Mouse (Mus musculus) embryo, embryonic 9.5 days (tissue): ENCODE measurements around the gene Lsm14b.

Source experiments
- DNase-seq: peaks from one replicate; pipeline ENCODE4 v3.0.0-alpha.2; 2017; ENCODE audit errors: extremely low spot score

Lsm14b gene

GRCm38 (mm10) chr2:180024401-180025098, at the start of gene Lsm14b:
Lsm14b (plus strand) TSS chr2:180024987.
- peak; percentile 99 for DNase-seq

DNA sequence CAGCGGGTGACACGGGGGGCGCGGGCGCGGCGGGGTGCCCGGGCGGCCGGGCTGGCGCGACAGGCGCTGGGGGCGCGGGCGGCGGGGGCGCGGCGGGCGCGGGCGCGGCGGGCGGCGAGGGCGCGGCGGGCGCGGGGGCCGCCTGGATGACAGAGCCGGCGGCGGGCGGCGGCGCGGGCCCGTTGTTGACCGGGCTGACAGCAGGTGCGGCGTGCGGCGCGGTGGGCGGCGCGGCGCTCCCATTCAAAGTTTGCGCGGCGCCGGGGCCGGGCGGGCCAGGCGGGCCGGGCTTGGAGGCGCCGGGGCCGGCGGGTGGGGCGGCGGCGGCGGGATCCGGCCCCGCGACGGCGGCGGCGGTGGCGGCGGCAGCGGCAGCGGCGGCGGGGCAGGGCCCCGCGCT, 48.9 kb upstream of the Lsm14b start:
- DNase-seq = no peak

GRCm38 (mm10) chr2:179976295-179976627, 48.5 kb upstream of the Lsm14b start:
- DNase-seq = no peak

- DNase-seq = peak; percentile 94
These were observed 48.0 kb upstream of the Lsm14b start, which contains the start of gene Taf4 for GRCm38 (mm10) chr2:179976628-179977343. Taf4 (minus strand) TSS chr2:179976646.

DNA sequence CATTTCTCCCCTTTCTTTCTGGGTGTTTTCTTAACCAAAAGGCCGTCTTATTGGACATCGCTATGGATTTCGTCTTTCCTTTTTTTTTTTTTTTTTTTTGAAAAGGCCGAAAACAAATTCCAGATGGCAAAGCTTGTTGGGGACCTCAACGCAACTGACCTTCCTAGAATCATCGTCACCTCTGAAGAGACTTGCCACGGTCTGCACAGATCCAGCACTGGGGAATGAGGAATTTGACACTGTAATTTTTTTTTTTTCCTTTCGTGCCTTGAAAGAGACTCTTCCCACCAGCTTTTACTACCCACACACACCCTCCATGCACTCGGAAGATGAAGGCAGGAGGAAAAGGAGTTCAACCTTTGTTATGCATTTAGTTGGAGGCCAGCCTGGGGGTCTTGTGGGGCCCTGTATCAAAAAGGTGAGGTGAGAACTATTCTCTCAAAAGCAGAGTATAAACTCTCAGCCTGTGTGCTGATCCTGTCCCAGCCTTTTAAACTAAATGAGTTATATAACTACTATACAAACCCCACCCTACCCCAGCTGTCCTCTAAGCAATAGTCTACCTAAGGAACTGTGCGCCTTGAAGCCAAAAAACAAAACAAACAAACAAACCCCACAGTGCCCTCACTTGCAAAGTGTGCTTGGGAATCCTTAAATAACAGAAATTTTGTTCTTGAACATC, 47.3 kb upstream of the Lsm14b start:
- no peak for DNase-seq

DNA sequence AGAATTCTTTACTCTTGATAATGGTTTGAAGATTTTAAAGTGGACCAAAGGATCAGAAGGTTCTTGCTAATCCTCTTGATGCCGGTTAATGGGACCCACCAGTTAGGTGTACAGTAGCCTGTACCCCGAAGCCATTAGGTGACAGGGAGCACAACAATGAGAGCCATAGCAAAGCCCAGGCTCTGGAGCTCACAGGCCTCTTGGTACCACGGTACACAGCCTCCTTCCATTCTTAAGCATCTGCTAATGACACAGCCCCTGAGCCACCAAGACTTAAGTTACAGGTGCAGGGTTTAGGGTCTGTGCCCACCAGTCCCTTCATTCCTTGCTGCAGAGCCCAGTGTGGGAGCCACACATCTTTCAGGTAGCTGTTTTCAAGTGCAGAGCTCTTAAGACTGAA, 46.5 kb upstream of the Lsm14b start:
- DNase-seq = no peak

DNA sequence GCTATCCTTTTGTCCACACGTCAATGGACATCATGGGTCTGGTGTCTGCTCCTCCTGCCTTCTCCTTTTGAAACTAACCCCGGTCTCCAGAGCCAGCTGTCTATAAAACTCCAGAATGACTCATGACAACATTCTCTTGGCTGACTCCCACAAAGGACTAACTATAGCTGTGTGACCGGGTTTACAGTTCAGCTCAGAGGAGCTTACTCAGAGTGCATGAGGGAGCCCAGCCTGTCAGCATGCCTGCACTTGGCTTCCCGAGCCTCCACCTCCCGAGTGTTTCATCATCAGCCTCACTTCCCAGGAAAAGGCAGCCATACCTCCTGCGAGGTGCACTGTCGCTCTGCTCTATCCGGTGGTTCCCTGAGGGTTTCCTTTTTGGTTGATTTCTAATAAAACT, 45.0 kb upstream of the Lsm14b start:
- DNase-seq = no peak

DNA sequence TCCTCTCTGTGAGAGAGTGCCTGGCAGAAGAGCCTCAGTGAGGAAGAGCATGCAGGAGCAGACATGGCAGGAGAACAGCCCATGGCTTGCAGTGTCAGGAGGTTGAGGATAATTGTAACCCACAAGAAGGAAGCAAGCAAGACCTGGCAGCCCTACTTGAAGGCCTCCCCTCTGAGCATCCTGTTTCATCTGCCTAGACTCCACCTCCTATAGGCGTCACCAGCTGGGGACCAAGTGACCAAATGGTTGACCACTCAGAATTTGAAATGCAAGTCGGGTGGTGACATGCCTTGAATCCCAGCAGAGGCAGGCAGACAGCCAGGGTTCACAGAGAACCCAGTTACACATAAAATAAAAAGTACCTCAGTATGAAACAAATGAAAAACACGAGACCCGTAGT, 44.2 kb upstream of the Lsm14b start:
- DNase-seq = no peak

GRCm38 (mm10) chr2:179982715-179983114, 42.1 kb upstream of the Lsm14b start:
- no peak for DNase-seq

DNA sequence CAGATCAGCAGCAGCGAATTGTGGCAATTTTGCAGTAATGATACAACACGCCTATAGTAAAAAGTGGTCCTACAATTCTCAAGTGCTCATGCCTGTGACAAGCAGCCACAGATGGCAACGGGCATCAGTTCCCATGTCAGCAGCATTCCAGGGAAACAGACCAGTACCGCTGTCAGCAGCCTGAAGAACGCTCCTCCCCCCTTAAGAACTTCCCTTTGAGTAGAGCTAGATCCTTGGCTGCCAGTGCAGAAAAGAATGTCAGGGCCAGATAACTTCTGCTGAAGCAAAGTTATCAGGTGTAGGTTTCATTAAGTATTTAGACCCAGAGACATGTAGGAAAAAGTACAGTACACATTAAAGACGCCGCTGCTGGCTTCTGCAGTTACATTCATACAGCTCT, 40.0 kb upstream of the Lsm14b start:
- no peak for DNase-seq

GRCm38 (mm10) chr2:179985695-179986094, 39.1 kb upstream of the Lsm14b start:
- no peak for DNase-seq

DNA sequence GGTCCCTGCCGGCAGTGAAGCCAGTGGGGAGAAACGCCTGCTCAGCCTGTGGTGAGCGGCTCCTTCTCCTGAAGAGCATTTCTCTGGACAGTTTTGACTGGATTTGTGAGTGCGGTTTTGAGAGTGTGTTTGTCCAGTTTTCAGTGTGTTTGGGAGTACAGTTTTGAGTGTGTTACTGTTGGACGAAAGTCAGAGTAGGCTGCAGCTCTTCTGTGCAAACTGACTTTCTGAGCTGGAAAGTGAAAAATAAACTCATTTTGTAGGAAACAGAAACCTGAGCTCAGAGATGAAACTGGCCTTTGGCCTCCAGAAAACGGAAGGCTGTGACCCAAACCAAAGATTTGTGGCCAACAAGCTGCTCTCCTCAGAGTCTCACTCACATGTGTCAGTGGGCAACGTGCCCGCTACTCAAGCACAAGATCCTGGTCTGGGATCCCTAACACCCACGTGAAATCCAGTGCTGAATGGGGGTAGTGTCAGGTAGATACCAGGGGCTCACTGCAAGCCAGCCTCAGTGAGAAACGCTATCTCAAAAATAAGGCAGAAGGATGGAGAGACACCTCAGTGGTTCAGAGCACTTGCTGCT, 38.3 kb upstream of the Lsm14b start:
- no peak for DNase-seq

DNA sequence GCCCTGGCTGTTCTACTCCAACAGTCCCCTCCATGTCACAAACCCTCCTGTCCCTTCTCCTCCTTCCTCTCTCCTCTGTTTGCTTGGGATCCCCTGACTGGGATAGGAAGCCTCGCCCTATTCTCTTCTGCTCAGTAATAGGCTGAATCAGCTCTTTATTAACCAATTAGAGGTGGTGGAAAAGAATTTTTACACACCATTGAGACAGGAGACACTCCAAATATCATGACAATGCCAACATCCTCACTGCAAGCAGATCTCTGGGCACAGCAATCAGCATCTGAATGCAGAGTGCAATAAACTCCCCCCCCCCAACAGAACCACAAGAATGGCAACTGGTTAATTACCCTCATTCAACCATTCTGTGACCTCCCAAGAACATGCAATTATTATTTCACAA, 35.7 kb upstream of the Lsm14b start:
- DNase-seq = no peak

- DNase-seq = no peak
These were observed 31.7 kb upstream of the Lsm14b start for GRCm38 (mm10) chr2:179993071-179993470.

GRCm38 (mm10) chr2:179998431-179998830, 26.4 kb upstream of the Lsm14b start:
- DNase-seq = no peak

DNA sequence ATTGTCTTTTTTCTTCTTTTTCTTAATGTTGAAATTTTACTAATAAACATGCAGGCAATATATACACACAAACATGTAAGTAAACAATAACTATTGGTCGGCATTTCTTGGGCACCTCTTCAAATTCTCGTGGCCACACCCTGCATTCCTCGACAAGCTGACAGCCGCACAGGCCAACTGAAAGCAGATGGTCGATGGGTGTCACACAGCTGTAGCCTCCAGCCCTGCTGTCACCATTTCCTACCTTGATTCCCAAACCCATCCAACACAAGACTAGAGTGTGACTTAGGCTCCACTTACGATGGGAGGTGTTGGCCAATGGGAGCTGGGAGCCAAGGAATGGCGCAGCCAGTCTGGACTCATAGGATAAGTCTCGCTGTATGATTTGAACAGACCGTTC, 23.2 kb upstream of the Lsm14b start:
- DNase-seq = no peak

GRCm38 (mm10) chr2:180005656-180006351, 19.0 kb upstream of the Lsm14b start:
- DNase-seq = no peak

- no peak for DNase-seq
These were observed 18.3 kb upstream of the Lsm14b start for GRCm38 (mm10) chr2:180006352-180007017.

DNA sequence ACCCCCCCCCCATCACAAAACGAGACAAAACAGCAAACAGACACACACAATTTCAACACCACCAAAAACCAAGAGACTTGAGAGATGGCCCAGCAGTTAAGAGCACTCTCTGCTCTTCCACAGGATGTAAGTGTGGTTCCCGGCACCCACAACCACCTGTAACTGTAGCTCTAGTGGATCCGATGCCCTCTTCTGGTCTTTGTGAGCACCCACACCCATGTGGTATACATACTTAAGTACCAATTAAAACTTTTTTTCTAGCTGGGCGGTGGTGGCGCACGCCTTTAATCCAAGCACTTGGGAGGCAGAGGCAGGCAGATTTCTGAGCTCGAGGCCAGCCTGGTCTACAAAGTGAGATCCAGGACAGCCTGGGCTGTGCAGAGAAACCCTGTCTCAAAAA, 14.1 kb upstream of the Lsm14b start:
- DNase-seq = no peak

GRCm38 (mm10) chr2:180011370-180011769, 13.4 kb upstream of the Lsm14b start:
- DNase-seq = no peak

DNA sequence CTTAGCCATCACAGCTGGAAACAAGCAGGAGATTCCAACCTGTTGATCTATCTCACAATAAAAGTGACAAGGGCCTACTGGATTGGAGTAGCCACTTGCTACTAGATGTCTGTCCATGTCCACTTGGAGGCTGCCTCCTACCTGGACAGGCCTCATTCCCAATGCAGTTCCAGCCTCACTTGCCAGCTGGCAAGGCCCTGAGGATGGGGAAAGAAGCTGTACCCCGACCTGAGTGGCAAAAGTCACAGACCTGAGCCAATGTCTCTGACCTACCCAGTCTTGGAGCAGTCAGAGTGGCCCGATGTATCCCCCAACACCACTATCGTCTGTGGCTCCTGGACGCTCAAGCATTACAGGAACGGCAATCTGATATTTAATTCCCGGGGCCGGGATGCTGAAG, 11.1 kb upstream of the Lsm14b start:
- no peak for DNase-seq
